Mouse (Mus musculus) spleen, adult 18-20 months (tissue): ENCODE data around the gene Daam1.

Experiments
- DNase-seq, 2 experiments: peaks; one replicate each; pipeline ENCODE4 v3.0.0; 2022; ENCODE audit warnings: mixed read lengths in 2 of 2

The Daam1 gene

DNA sequence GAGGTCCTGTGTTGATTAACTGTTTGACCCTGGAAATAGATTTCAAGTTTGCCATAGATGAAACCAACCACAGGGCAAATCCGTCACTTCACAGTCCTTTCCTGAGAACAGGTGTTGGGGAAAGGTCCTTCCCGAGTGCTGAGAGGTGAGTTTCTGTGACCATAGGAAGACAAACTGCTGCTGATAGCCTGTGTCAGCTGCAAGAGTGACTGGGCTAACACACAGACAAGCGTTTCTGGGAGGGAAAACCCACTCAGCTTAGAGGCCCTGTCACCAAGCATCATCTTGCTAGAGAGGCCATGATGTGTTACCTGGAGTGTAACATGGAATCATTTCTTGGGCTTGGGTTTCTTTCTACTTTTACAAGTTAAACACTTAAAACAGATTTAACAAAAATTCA, 35.1 kb downstream of the Daam1 start:
- DNase-seq, result no peak

DNA sequence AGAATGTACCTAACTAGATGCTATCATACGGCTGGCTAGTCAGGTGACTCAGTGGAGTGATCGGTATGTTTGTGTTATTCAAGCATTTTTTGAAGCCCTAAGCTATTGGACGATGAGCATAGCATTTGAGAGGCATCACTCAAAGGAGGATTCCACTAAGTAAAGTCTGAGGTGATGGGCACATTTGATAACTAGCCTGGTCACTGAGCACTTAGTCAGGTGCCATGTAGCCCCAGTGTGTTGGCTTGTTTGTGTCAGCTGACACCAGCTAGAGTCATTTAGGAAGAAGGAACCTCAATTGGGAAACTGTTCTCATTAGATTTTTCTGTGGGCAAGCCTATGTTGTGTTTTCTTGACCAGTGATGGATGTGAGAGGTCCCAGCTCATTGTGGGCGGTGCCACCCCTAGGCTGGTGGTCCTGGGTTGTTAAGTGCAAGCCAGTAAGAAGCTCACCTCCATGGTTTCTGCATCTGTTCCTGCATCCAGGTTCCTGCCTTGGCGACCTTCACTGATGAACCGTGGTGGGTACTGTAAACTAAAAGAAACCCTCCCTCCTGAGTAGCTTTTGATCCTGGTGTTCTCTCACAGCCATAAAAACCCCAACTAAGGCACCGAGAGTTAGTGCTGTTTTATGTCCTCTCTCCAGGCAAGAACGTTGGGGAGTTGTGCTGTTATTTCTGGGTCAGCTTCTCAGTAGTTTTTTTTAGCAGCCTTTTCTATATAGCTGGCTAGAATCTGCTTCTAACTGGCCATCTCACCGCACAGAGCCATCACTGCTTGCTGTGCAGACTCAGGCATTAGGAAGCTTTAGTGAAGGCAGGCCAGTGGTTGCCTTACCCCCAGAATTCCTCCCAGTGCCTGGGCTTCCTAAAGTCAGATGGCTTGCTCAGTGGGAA, 36.7 kb downstream of the Daam1 start:
- DNase-seq, result no peak

GRCm38 (mm10) chr12:71870644-71871043, 39.8 kb downstream of the Daam1 start:
- DNase-seq, result no peak

DNA sequence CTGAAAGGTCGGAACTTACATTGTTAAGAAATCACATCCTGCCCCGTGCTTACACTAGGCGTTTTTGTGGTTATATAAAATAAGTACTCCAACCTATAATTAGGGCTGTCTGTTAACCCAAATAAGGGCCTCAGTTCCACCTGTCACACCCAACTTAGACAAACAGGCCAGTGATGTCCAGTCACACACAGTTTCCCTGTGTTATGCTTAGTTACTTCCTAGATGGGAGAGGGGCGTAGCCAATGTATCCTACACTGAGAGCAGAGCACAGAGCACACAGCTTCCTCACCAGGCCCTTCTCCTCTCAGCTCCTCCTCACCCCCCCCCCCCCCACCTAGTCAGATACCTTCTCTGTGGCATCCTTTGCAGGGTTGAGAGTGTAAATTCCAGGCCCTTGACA, 41.5 kb downstream of the Daam1 start:
- no peak for DNase-seq

DNA sequence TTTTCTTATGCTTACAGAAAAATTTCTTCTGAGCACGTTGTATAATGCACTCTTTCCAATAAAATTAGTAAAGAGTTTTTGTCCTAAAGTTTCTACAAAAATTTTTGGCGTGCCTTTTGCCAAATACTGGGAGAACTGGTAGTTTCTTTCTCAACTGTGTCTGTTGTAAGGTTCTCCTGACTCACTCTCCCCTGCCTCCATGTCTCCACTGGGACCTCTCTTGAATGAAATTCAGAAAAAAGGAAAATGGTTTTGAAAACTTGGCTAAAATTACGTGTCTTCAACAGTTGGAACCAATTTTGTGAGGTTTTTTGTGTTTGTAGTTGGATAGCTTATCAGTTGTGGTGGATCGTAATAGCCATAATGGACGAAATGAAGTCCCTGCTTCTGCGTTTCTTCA, 43.7 kb downstream of the Daam1 start:
- DNase-seq, result no peak

DNA sequence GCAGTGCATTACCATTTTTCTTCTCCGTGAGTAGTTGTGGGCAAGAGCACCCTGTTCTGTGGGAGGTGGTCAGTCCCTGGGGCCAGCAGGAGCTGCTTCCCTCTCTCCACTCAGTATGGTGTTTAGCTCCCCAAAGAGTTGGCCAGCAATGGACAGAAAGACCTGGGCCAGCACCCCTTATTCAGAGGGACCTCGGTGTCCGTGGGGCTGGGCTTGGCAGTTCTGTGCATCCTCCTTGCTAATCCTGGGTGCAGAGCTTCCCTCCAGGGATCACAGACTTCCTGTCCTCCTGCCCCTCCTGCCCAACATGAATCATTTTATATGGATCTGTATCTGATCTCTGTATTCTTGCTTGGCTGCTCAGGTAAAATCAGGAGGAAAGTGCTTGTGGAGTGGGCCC, 44.1 kb downstream of the Daam1 start:
- DNase-seq, result no peak

DNA sequence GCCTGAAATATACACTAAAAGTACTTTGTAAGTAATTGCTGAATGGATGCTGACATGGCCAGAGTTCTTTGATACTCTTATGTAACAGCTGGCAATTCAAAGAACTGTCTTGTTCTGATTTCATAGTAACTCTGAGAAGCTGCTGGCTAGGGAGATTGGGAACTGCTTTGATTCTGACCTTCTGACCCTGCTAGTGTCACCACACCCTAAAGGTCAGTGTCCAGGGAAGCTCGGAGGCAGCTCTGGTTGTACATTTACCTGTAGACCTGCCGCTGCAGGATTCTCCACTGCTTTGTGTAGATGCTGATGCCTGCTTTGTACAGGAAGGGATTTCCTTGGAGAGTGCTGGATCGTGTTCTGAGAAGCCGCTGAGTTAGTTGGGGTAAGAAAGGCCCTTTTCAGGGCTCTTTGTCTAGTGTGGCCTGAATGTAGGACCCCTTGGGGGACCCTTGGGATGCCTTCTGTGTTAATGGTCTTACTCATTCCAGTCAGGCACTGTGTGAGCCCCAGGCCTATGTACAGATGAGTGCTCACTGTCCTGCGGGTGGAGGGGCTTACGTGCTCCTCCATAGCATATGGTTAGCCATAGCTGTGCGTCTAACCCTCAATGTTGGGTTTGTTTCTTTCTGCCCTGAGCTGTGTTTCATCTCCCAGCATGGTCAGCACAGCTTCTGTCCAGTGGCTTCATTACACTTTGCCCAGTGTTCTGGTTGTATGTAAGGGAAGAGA, 45.0 kb downstream of the Daam1 start:
- DNase-seq, result no peak

GRCm38 (mm10) chr12:71880987-71881386, 50.1 kb downstream of the Daam1 start:
- no peak for DNase-seq

DNA sequence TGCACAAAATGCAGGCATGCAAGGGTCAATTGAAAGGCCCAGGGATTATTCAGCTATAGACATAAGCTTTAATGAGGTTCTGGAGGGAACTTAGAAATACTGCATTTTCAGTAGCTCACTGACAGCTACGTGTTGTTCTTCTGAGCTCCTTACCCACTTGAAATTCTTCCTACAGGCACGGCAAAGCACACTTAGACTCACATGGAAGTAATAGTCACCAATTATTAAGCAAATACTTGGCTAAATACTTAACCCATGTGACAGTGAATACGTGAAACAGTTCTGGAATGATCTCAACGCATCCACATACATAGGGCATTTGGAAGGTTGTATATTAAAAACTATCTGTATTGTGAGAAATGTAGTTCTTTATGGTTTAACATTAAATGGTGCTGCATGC, 50.6 kb downstream of the Daam1 start:
- DNase-seq, result no peak

GRCm38 (mm10) chr12:71883066-71883711, 52.3 kb downstream of the Daam1 start:
- no peak for DNase-seq

DNA sequence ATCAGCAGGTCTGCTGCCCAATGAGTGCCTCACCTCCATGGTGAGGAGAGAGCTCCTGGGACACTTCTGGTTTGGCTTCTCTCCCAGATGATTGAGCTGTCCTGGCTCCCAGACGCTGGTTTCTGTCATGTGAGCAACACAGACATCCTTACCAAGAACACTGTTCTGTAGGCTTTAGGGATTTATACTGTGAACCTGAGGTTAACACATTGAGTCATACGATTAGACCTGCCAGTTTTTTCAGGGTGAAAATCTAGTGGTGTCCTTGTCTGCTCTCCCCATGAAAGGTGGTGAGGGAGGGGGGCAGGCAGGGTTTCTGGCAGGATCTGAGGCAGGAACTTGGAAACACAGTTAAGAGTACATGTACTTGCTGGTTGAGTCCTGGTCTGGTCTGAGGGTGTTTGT, 54.3 kb downstream of the Daam1 start:
- DNase-seq, result no peak

DNA sequence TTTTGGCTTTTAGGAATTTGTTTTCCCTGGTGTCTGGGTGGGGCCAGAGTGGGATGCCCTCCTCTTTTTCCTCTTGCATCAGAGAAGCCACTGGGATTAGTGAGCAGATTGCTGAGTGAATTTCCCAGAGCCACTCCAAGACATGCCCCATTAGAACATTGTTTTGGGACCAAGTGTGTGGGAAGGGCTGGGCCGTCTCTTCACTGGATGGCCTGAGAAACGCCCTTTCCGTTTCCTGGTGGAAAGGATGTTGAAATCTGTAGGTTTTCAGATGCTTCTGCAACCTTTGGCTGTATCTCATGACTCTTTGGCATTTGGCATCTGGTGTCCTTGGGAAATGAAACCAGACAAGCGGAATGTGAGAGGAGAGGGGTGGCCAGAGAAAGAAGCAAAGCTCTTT, 54.8 kb downstream of the Daam1 start:
- DNase-seq, result no peak

DNA sequence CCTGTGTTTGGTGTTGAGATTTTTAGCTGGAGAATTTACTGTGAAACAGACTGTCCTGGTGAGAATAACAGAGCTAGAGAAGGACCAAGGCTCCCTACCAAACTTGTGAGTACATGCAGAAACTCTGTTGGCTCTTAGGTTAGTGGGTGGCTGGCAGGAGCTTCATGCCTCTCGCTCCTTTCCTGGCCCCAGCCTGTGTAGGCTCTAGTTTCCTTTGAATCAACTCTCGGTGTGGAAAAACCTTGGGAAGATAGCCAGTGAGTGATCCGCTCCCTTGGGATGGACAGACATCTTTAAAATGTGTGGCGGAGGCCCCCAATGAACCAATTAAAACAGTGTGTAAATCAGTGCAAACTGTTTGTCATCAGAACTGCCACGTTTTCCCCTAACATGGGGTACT, 55.5 kb downstream of the Daam1 start:
- no peak for DNase-seq

DNA sequence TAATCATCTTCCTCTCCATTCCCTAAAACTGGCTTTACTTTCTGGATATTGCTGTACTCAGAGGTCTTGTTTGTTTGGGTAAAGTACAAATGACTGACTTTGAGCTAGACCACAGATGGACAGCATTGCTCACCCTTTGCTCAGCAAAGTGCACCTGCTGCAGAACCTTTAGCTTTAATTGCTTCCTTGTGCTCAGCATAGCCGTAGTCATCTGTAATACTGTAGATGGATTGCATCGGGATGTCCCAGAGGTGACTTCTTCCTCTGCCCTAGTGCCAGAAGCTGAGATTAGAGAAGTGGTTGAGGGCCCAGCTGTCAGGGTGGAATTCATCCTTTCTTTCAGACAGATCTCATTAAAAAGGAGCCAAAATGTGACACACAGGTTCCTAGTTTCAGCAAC, 56.1 kb downstream of the Daam1 start:
- DNase-seq, result no peak

DNA sequence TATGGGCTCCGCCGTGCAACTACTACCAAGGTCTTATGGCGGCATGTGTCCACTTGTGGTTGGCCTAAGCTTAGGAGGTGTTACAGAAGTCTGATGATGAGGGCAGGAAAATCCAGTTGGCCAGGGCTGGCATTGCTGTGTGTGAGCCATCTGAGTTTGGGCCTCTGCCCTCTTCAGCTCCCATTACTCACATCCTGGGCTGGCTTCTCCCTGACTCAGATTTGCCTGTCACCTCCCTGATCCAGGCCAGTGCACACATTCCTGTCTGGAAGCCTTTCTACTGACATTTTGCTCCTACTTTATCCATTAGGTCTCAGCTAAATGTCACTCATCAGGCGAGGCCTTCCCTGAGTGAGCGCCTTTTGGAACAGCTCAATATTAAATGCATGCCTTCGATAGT, 57.5 kb downstream of the Daam1 start:
- DNase-seq, result no peak

- no peak for DNase-seq
These were observed 58.4 kb downstream of the Daam1 start for GRCm38 (mm10) chr12:71889266-71889665.

DNA sequence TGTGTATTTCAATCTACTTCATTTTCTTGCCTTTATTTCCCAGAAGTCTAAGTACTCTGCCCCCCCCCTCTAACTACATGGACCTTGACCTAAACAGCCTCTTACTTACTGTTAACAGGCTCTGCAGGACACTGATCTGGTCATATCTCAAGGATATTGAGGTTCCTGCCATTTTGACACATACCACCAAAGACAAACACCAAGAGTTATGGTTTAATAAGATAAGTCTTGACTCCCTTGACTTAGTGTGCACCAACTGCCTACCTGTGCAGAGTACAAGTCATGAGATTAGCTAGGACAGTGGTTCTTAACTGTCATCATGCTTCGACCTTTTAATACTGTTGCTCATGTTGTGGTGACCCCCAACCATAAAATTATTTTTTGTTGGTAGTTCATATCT, 59.4 kb downstream of the Daam1 start:
- DNase-seq, result no peak

- no peak for DNase-seq
These were observed 61.0 kb downstream of the Daam1 start for GRCm38 (mm10) chr12:71891729-71892355.

DNA sequence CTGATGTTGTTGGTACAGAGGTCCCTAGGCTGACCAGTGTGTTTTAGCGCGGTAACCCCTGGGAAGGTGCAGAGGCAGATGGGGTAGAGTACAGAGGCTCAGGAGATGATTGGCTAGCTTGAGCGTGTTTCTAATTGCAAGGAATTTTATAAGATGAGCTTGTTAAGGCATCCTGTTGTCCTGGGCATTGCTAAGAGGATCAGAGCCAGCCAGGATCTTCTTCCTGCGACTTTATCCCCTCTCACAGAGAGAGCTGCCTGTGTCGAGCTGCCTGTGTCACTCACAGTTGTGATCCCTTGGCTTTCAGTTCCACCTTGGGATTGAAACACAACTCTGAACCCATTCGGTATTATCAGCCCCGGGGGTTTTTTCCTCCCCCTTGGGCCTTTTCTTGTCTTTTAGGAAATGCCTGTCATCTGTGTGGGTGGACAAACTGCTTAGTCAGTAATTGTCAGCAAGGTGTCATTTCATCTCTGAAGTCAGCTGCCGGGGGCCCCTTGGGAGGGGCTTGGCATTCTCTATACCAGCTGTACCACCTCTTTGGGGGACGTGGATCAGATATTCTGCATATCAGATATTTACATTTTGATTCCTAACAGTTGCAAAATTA, 62.2 kb downstream of the Daam1 start:
- DNase-seq, result no peak

GRCm38 (mm10) chr12:71898231-71898630, 67.4 kb downstream of the Daam1 start:
- no peak for DNase-seq

GRCm38 (mm10) chr12:71898666-71899520, 68.0 kb downstream of the Daam1 start:
- DNase-seq, result no peak

GRCm38 (mm10) chr12:71899566-71899965, 68.7 kb downstream of the Daam1 start:
- DNase-seq, result no peak
